Mouse (Mus musculus) forebrain, embryonic 14.5 days (tissue): ENCODE measurements around the gene Gm47791. TPM values are rescaled to one million over a fixed set of nuclear protein-coding genes. Genes with fewer than 3 reads are reported as not detected.

Experiments
- ATAC-seq: fragments of 200-750 bp; cut with Nextera tagmentation; 2 replicates; pipeline ENCODE4 v1.8.0; 2017; ENCODE audit warnings: mild to moderate bottlenecking, moderate library complexity
- DNase-seq: peaks from one replicate; pipeline ENCODE4 v3.0.0-alpha.2; 2015; ENCODE audit warnings: low spot score
- H3K27ac ChIP-seq: fragments of 300-500 bp; sonication (generic); 2 replicates; pipeline ENCODE4 v1.5.1; 2014; ENCODE audit warnings: low read depth, mild to moderate bottlenecking, control low read depth, low read length, moderate library complexity
- H3K27me3 ChIP-seq: fragments of 300-500 bp; sonication (generic); replicated peaks from 2 replicates; pipeline ENCODE4 v1.6.1; 2014; ENCODE audit warnings: low read length, control low read depth, mixed read lengths; ENCODE audit not compliant: control insufficient read depth, insufficient read depth
- H3K36me3 ChIP-seq: fragments of 300-500 bp; sonication (generic); 2 replicates; pipeline ENCODE4 v1.6.1; 2014; ENCODE audit warnings: low read length, control low read depth; ENCODE audit not compliant: control insufficient read depth, insufficient read depth
- H3K4me1 ChIP-seq: fragments of 300-500 bp; sonication (generic); 2 replicates; pipeline ENCODE4 v1.6.1; 2014; ENCODE audit warnings: antibody characterized with exemption, low read length, control low read depth; ENCODE audit not compliant: control insufficient read depth, insufficient read depth
- H3K4me2 ChIP-seq: fragments of 300-500 bp; sonication (generic); 2 replicates; pipeline ENCODE4 v1.6.1; 2014; ENCODE audit warnings: mild to moderate bottlenecking, control low read depth, low read length
- H3K4me3 ChIP-seq: fragments of 300-500 bp; sonication (generic); 2 replicates; pipeline ENCODE4 v1.5.1; 2014; ENCODE audit warnings: low read depth, low read length, control low read depth
- H3K9ac ChIP-seq: fragments of 300-500 bp; sonication (generic); 2 replicates; pipeline ENCODE4 v1.6.1; 2014; ENCODE audit warnings: mild to moderate bottlenecking, low read length, control low read depth, moderate library complexity
- H3K9me3 ChIP-seq: fragments of 300-500 bp; sonication (generic); replicated peaks from 2 replicates; pipeline ENCODE4 v1.6.1; 2016; ENCODE audit warnings: low read length, control low read depth, mixed read lengths; ENCODE audit not compliant: control insufficient read depth
- WGBS: fragments of 180-500 bp; shearing (Covaris S2); extraction: QIAGEN DNeasy Blood & Tissue Kit; methylation state at CpG from one replicate; pipeline ENCODE4 v1.1.7; 2014; 5-methylcytosine and 5-hydroxymethylcytosine counted together
- polyA plus RNA-seq: library from polyadenylated mRNA; unstranded; fragments of >200 nt; fragmentation: Nextera tagmentation; extraction: Ambion mirVana; gene quantifications from 2 replicates; pipeline ENCODE4 v1.2.1, GENCODE M21; 2014

Gene Gm47791
- polyA plus RNA-seq, 1 experiment from 2014 or later, result not detected

- no peak for ATAC-seq
- no peaks in the 10 kb centered on the region for H3K27me3 ChIP-seq
Measured at GRCm38 (mm10) chr1:82793110-82793509, 22.1 kb upstream of the Gm47791 start.

GRCm38 (mm10) chr1:82792238-82792637, 21.2 kb upstream of the Gm47791 start:
- no peak overlapping the region for H3K4me3 ChIP-seq

More at GRCm38 (mm10) chr1:82793110-82793509, 22.1 kb upstream of the Gm47791 start:
- Histone ChIP-seq H3K9me3 (no peaks in the 10 kb centered on the region), H3K4me1 (no peaks in the 10 kb centered on the region), H3K4me3 (no peak overlapping the region), H3K36me3 (no peaks in the 10 kb centered on the region), H3K9ac (no peak overlapping the region), H3K27ac (no peak overlapping the region), H3K4me2 (no peak overlapping the region)
- DNase-seq, result no peak
- 92% methylated on average over 3 of the region's 3 CpGs for WGBS

GRCm38 (mm10) chr1:82791105-82791504, 20.1 kb upstream of the Gm47791 start:
- Histone ChIP-seq H3K27me3 (no peaks in the 10 kb centered on the region), H3K4me1 (no peaks in the 10 kb centered on the region), H3K9ac (no peak overlapping the region), H3K4me3 (no peak overlapping the region), H3K36me3 (no peaks in the 10 kb centered on the region), H3K27ac (0 out of 2 replicates have a peak overlapping the region, but pooled peaks have one; percentile 52), H3K4me2 (no peak overlapping the region), H3K9me3 (no peaks in the 10 kb centered on the region)
- ATAC-seq (peak; percentile 55; the same call in 1 of the 2 replicates), DNase-seq (peak; percentile 72)
- WGBS, result 72% methylated on average over 11 of the region's 11 CpGs

More at GRCm38 (mm10) chr1:82792238-82792637, 21.2 kb upstream of the Gm47791 start:
- Histone ChIP-seq H3K4me1 (no peaks in the 10 kb centered on the region), H3K27me3 (no peaks in the 10 kb centered on the region), H3K4me2 (no peak overlapping the region), H3K9me3 (no peaks in the 10 kb centered on the region), H3K36me3 (no peaks in the 10 kb centered on the region), H3K27ac (no peak overlapping the region), H3K9ac (no peak overlapping the region)
- DNase-seq (no peak), ATAC-seq (no peak)
- WGBS, result 94% methylated on average over 6 of the region's 6 CpGs

GRCm38 (mm10) chr1:82788070-82788469, 17.0 kb upstream of the Gm47791 start:
- ATAC-seq (peak; percentile 71), DNase-seq (peak; percentile 78)
- Histone ChIP-seq H3K36me3 (no peaks in the 10 kb centered on the region), H3K27ac (peak overlapping the region; percentile 61), H3K4me3 (no peak overlapping the region), H3K27me3 (no peaks in the 10 kb centered on the region), H3K4me1 (no peaks in the 10 kb centered on the region), H3K9ac (no peak overlapping the region), H3K9me3 (no peaks in the 10 kb centered on the region), H3K4me2 (no peak overlapping the region)
- 57% methylated on average over 7 of the region's 7 CpGs for WGBS

GRCm38 (mm10) chr1:82787414-82787813, 16.4 kb upstream of the Gm47791 start:
- ATAC-seq (peak; percentile 83), DNase-seq (peak; percentile 94)
- Histone ChIP-seq H3K4me1 (no peaks in the 10 kb centered on the region), H3K36me3 (no peaks in the 10 kb centered on the region), H3K9ac (no peak overlapping the region), H3K27ac (no peak overlapping the region), H3K9me3 (no peaks in the 10 kb centered on the region), H3K4me2 (no peak overlapping the region), H3K27me3 (no peaks in the 10 kb centered on the region), H3K4me3 (no peak overlapping the region)
- WGBS, result 2% methylated on average over 2 of the region's 2 CpGs

GRCm38 (mm10) chr1:82785546-82785945, 14.5 kb upstream of the Gm47791 start:
- Histone ChIP-seq H3K4me3 (no peak overlapping the region), H3K27me3 (no peaks in the 10 kb centered on the region), H3K4me1 (no peaks in the 10 kb centered on the region), H3K9me3 (no peaks in the 10 kb centered on the region), H3K9ac (no peak overlapping the region), H3K36me3 (no peaks in the 10 kb centered on the region), H3K4me2 (no peak overlapping the region), H3K27ac (no peak overlapping the region)
- DNase-seq (no peak), ATAC-seq (no peak)
- WGBS, result 83% methylated on average over 6 of the region's 6 CpGs

GRCm38 (mm10) chr1:82783559-82783958, 12.5 kb upstream of the Gm47791 start:
- no peak overlapping the region for H3K4me2 ChIP-seq
- H3K27me3 ChIP-seq, result no peaks in the 10 kb centered on the region
- no peak overlapping the region for H3K27ac ChIP-seq
- H3K4me1 ChIP-seq, result no peaks in the 10 kb centered on the region
- WGBS, result 73% methylated on average over 3 of the region's 3 CpGs
- H3K4me3 ChIP-seq, result no peak overlapping the region
- no peak for DNase-seq
- H3K9ac ChIP-seq, result no peak overlapping the region
- no peaks in the 10 kb centered on the region for H3K36me3 ChIP-seq
- no peaks in the 10 kb centered on the region for H3K9me3 ChIP-seq
- no peak for ATAC-seq

GRCm38 (mm10) chr1:82779388-82779966, 8.4 kb upstream of the Gm47791 start:
- no peak overlapping the region for H3K27ac ChIP-seq
- no peaks in the 10 kb centered on the region for H3K9me3 ChIP-seq
- H3K4me3 ChIP-seq, result no peak overlapping the region
- H3K4me1 ChIP-seq, result no peaks in the 10 kb centered on the region
- no peaks in the 10 kb centered on the region for H3K36me3 ChIP-seq
- no peaks in the 10 kb centered on the region for H3K27me3 ChIP-seq
- no peak for DNase-seq
- no peak overlapping the region for H3K9ac ChIP-seq
- no peak overlapping the region for H3K4me2 ChIP-seq
- 89% methylated on average over 6 of the region's 6 CpGs for WGBS
- no peak for ATAC-seq

GRCm38 (mm10) chr1:82775293-82775692, 4.2 kb upstream of the Gm47791 start:
- Histone ChIP-seq H3K4me2 (no peak overlapping the region), H3K4me1 (no peaks in the 10 kb centered on the region), H3K9ac (no peak overlapping the region), H3K4me3 (no peak overlapping the region), H3K36me3 (no peaks in the 10 kb centered on the region), H3K9me3 (no peaks in the 10 kb centered on the region), H3K27me3 (no peaks in the 10 kb centered on the region), H3K27ac (no peak overlapping the region)
- WGBS, result 94% methylated on average over 4 of the region's 4 CpGs
- ATAC-seq (no peak), DNase-seq (no peak)
